Mouse (Mus musculus): ENCODE data around the gene Il23a. TPM values are rescaled to one million over a fixed set of nuclear protein-coding genes. Genes with fewer than 3 reads are reported as not detected.
"Not testable (repeated sequence)": the region's sequence is repeated elsewhere in the genome, so short reads cannot be mapped to it uniquely, and the experiment has no call there.

Gene Il23a
- polyA plus RNA-seq, 1 experiment from 2014 or later = 0.16 TPM

GRCm38 (mm10) chr10:128263393-128264310 is 34.9 kb downstream of the Il23a start:
- no peak for ATAC-seq (replicated peaks; ENCODE audit: low FRiP score, low read depth)
- 73% methylated on average over 6 of the region's 6 CpGs for WGBS
- no peak overlapping the region for H3K4me2 ChIP-seq (ENCODE audit: low read length)
- H3K9me3 ChIP-seq (replicated peaks; ENCODE audit: low read length) = no peaks in the 10 kb centered on the region
- no peaks in the 10 kb centered on the region for H3K4me1 ChIP-seq (replicated peaks; ENCODE audit: insufficient read depth, low read length)
- H3K27me3 ChIP-seq (ENCODE audit: insufficient read depth, low read length) = no peaks in the 10 kb centered on the region
- H3K4me3 ChIP-seq (replicated peaks; ENCODE audit: low read depth, low read length) = no peak overlapping the region
- TF ChIP-seq CTCF (IDR thresholded peaks at IDR 0.05; ENCODE audit: low read depth) = no peak
- DNase-seq (ENCODE audit: low spot score) = no peak
- no peak overlapping the region for H3K27ac ChIP-seq
- no peak overlapping the region for H3K9ac ChIP-seq (ENCODE audit: low read depth, low read length)
- no peaks in the 10 kb centered on the region for H3K36me3 ChIP-seq (ENCODE audit: insufficient read depth, low read length)

GRCm38 (mm10) chr10:128262300-128262699 is 36.3 kb downstream of the Il23a start:
- DNase-seq (ENCODE audit: low spot score) (no peak), ATAC-seq (replicated peaks; ENCODE audit: low FRiP score, low read depth) (no peak; the same call in 1 of the 2 replicates)
- H3K4me1 ChIP-seq (replicated peaks; ENCODE audit: insufficient read depth, low read length) = no peaks in the 10 kb centered on the region
- no peak overlapping the region for H3K27ac ChIP-seq
- H3K9ac ChIP-seq (ENCODE audit: low read depth, low read length) = no peak overlapping the region
- H3K36me3 ChIP-seq (ENCODE audit: insufficient read depth, low read length) = no peaks in the 10 kb centered on the region
- TF ChIP-seq CTCF (IDR thresholded peaks at IDR 0.05; ENCODE audit: low read depth) = no peak
- no peaks in the 10 kb centered on the region for H3K9me3 ChIP-seq (replicated peaks; ENCODE audit: low read length)
- H3K4me2 ChIP-seq (ENCODE audit: low read length) = no peak overlapping the region
- WGBS = 79% methylated on average over 22 of the region's 22 CpGs
- no peak overlapping the region for H3K4me3 ChIP-seq (replicated peaks; ENCODE audit: low read depth, low read length)
- no peaks in the 10 kb centered on the region for H3K27me3 ChIP-seq (ENCODE audit: insufficient read depth, low read length)

- DNase-seq (ENCODE audit: low spot score); ATAC-seq (replicated peaks; ENCODE audit: low FRiP score, low read depth): not testable (repeated sequence)
- WGBS = 72% methylated on average over 7 of the region's 7 CpGs
Measured at GRCm38 (mm10) chr10:128260376-128260775, 38.2 kb downstream of the Il23a start.

GRCm38 (mm10) chr10:128259946-128260345 is 38.6 kb downstream of the Il23a start:
- H3K9ac ChIP-seq (ENCODE audit: low read depth, low read length) = no peak overlapping the region
- ATAC-seq (replicated peaks; ENCODE audit: low FRiP score, low read depth) (no peak), DNase-seq (ENCODE audit: low spot score) (no peak)
- no peaks in the 10 kb centered on the region for H3K27me3 ChIP-seq (ENCODE audit: insufficient read depth, low read length)
- no peaks in the 10 kb centered on the region for H3K36me3 ChIP-seq (ENCODE audit: insufficient read depth, low read length)
- 90% methylated on average over 5 of the region's 5 CpGs for WGBS
- no peak for TF ChIP-seq CTCF (IDR thresholded peaks at IDR 0.05; ENCODE audit: low read depth)
- no peak overlapping the region for H3K27ac ChIP-seq
- no peak overlapping the region for H3K4me3 ChIP-seq (replicated peaks; ENCODE audit: low read depth, low read length)
- no peaks in the 10 kb centered on the region for H3K9me3 ChIP-seq (replicated peaks; ENCODE audit: low read length)
- H3K4me1 ChIP-seq (replicated peaks; ENCODE audit: insufficient read depth, low read length) = no peaks in the 10 kb centered on the region
- no peak overlapping the region for H3K4me2 ChIP-seq (ENCODE audit: low read length)

More at GRCm38 (mm10) chr10:128260376-128260775, 38.2 kb downstream of the Il23a start:
- H3K4me2 ChIP-seq (ENCODE audit: low read length); H3K27ac ChIP-seq; H3K9ac ChIP-seq (ENCODE audit: low read depth, low read length); H3K27me3 ChIP-seq (ENCODE audit: insufficient read depth, low read length); H3K9me3 ChIP-seq (replicated peaks; ENCODE audit: low read length); H3K4me1 ChIP-seq (replicated peaks; ENCODE audit: insufficient read depth, low read length); H3K4me3 ChIP-seq (replicated peaks; ENCODE audit: low read depth, low read length); H3K36me3 ChIP-seq (ENCODE audit: insufficient read depth, low read length): not testable (repeated sequence)

- H3K4me3 ChIP-seq (replicated peaks; ENCODE audit: low read depth, low read length) = no peak overlapping the region
- no peak overlapping the region for H3K4me2 ChIP-seq (ENCODE audit: low read length)
- TF ChIP-seq CTCF (IDR thresholded peaks at IDR 0.05; ENCODE audit: low read depth) = no peak
- H3K9me3 ChIP-seq (replicated peaks; ENCODE audit: low read length) = no peaks in the 10 kb centered on the region
- DNase-seq (ENCODE audit: low spot score) = no peak
- H3K9ac ChIP-seq (ENCODE audit: low read depth, low read length) = no peak overlapping the region
- H3K4me1 ChIP-seq (replicated peaks; ENCODE audit: insufficient read depth, low read length) = no peaks in the 10 kb centered on the region
- WGBS = 68% methylated on average over 4 of the region's 4 CpGs
- H3K27ac ChIP-seq = no peak overlapping the region
- H3K36me3 ChIP-seq (ENCODE audit: insufficient read depth, low read length) = no peaks in the 10 kb centered on the region
- ATAC-seq (replicated peaks; ENCODE audit: low FRiP score, low read depth) = no peak
- no peaks in the 10 kb centered on the region for H3K27me3 ChIP-seq (ENCODE audit: insufficient read depth, low read length)
Measured at GRCm38 (mm10) chr10:128258953-128259352, 39.6 kb downstream of the Il23a start.

- Histone ChIP-seq H3K4me1 (replicated peaks; ENCODE audit: insufficient read depth, low read length) (no peaks in the 10 kb centered on the region), H3K27ac (no peak overlapping the region), H3K27me3 (ENCODE audit: insufficient read depth, low read length) (no peaks in the 10 kb centered on the region), H3K36me3 (ENCODE audit: insufficient read depth, low read length) (peaks cover 9% of the 10 kb centered on the region), H3K4me2 (ENCODE audit: low read length) (no peak overlapping the region), H3K9ac (ENCODE audit: low read depth, low read length) (no peak overlapping the region), H3K9me3 (replicated peaks; ENCODE audit: low read length) (no peaks in the 10 kb centered on the region), H3K4me3 (replicated peaks; ENCODE audit: low read depth, low read length) (no peak overlapping the region)
- no peak for TF ChIP-seq CTCF (IDR thresholded peaks at IDR 0.05; ENCODE audit: low read depth)
- ATAC-seq (replicated peaks; ENCODE audit: low FRiP score, low read depth) = no peak
- no peak for DNase-seq (ENCODE audit: low spot score)
- WGBS = 72% methylated on average over 8 of the region's 8 CpGs
Measured at GRCm38 (mm10) chr10:128256328-128256727, 42.2 kb downstream of the Il23a start.
